Mouse (Mus musculus) intestine, embryonic 15.5 days (tissue): ENCODE data around the gene Eif3c. TPM values are rescaled to one million over a fixed set of nuclear protein-coding genes. Genes with fewer than 3 reads are reported as not detected.

Experiments
- ATAC-seq: fragments of 200-750 bp; cut with Nextera tagmentation; 2 replicates; pipeline ENCODE4 v1.8.0; 2017; ENCODE audit warnings: moderate TSS enrichment, moderate library complexity
- H3K27ac ChIP-seq: fragments of 300-500 bp; sonication (generic); 2 replicates; pipeline ENCODE4 v1.5.1; 2015; ENCODE audit warnings: mild to moderate bottlenecking, inconsistent platforms
- H3K27me3 ChIP-seq: fragments of 300-500 bp; sonication (generic); replicated peaks from 2 replicates; pipeline ENCODE4 v1.6.1; 2015; ENCODE audit warnings: inconsistent platforms
- H3K36me3 ChIP-seq: fragments of 300-500 bp; sonication (generic); 2 replicates; pipeline ENCODE4 v1.6.1; 2015; ENCODE audit warnings: inconsistent platforms
- H3K4me1 ChIP-seq: fragments of 300-500 bp; sonication (generic); replicated peaks from 2 replicates; pipeline ENCODE4 v1.6.1; 2015; ENCODE audit warnings: inconsistent platforms
- H3K4me2 ChIP-seq: fragments of 300-500 bp; sonication (generic); replicated peaks from 2 replicates; pipeline ENCODE4 v1.6.1; 2015; ENCODE audit warnings: mild to moderate bottlenecking, inconsistent platforms
- H3K4me3 ChIP-seq: fragments of 300-500 bp; sonication (generic); replicated peaks from 2 replicates; pipeline ENCODE4 v1.5.1; 2015; ENCODE audit warnings: inconsistent platforms
- H3K9ac ChIP-seq: fragments of 300-500 bp; sonication (generic); 2 replicates; pipeline ENCODE4 v1.6.1; 2015; ENCODE audit warnings: inconsistent platforms
- H3K9me3 ChIP-seq: fragments of 300-500 bp; sonication (generic); 2 replicates; pipeline ENCODE4 v1.6.1; 2016; ENCODE audit warnings: inconsistent platforms
- WGBS: fragments of 180-500 bp; shearing (Covaris S2); methylation state at CpG from one replicate; pipeline ENCODE4 v1.1.7; 2015; 5-methylcytosine and 5-hydroxymethylcytosine counted together
- polyA plus RNA-seq: library from polyadenylated mRNA; unstranded; fragments of >200 nt; fragmentation: Nextera tagmentation; extraction: Ambion mirVana; gene quantifications from 2 replicates; pipeline ENCODE4 v1.2.1, GENCODE M21; 2015

Gene Eif3c
- polyA plus RNA-seq, 1 experiment from 2014 or later: 217 TPM

GRCm38 (mm10) chr7:126586839-126587238 lies 20.6 kb upstream of the Eif3c start:
- Histone ChIP-seq H3K4me2 (no peak overlapping the region), H3K9me3 (no peaks in the 10 kb centered on the region), H3K9ac (no peak overlapping the region), H3K4me1 (peaks cover 4% of the 10 kb centered on the region; the same call in 1 of the 2 replicates), H3K4me3 (no peak overlapping the region), H3K36me3 (no peaks in the 10 kb centered on the region), H3K27me3 (0 out of 2 replicates have a peak, but pooled peaks cover 4% of the 10 kb centered on the region), H3K27ac (no peak overlapping the region)
- 41% methylated on average over 8 of the region's 8 CpGs for WGBS
- no peak for ATAC-seq

GRCm38 (mm10) chr7:126585717-126586116 lies 19.5 kb upstream of the Eif3c start, which contains the start of gene Cln3:
Cln3 (minus strand) TSS chr7:126585817.
- Histone ChIP-seq H3K4me3 (no peak within 1 kb of the TSS), H3K4me2 (no peak within 1 kb of the TSS), H3K36me3 (no peaks in the 10 kb centered on the region), H3K4me1 (peaks cover 4% of the 10 kb centered on the region; the same call in 1 of the 2 replicates), H3K9me3 (no peaks in the 10 kb centered on the region), H3K27me3 (0 out of 2 replicates have a peak, but pooled peaks cover 4% of the 10 kb centered on the region), H3K27ac (no peak within 1 kb of the TSS), H3K9ac (no peak within 1 kb of the TSS; the same call in 1 of the 2 replicates)
- ATAC-seq: no peak
- 70% methylated on average over 6 of the region's 6 CpGs for WGBS

- Histone ChIP-seq H3K9ac (no peak within 1 kb of the TSS; the same call in 1 of the 2 replicates), H3K27me3 (0 out of 2 replicates have a peak, but pooled peaks cover 4% of the 10 kb centered on the region), H3K4me2 (peak within 1 kb of the TSS; percentile 80), H3K9me3 (no peaks in the 10 kb centered on the region), H3K27ac (no peak within 1 kb of the TSS), H3K4me1 (peaks cover 4% of the 10 kb centered on the region; the same call in 1 of the 2 replicates), H3K36me3 (no peaks in the 10 kb centered on the region), H3K4me3 (no peak within 1 kb of the TSS; the same call in 1 of the 2 replicates)
- no peak for ATAC-seq
- 71% methylated on average over 8 of the region's 8 CpGs for WGBS
Measured at GRCm38 (mm10) chr7:126584506-126584977, 18.3 kb upstream of the Eif3c start, which contains the start of gene Apobr. Apobr (plus strand) TSS chr7:126584942.

GRCm38 (mm10) chr7:126583761-126584160 lies 17.6 kb upstream of the Eif3c start:
- no peak for ATAC-seq
- WGBS: 47% methylated on average over 6 of the region's 6 CpGs
- Histone ChIP-seq H3K4me2 (peak overlapping the region; percentile 80), H3K27ac (0 out of 2 replicates have a peak overlapping the region, but pooled peaks have one; percentile 74), H3K9me3 (no peaks in the 10 kb centered on the region), H3K27me3 (0 out of 2 replicates have a peak, but pooled peaks cover 4% of the 10 kb centered on the region), H3K4me1 (peaks cover 4% of the 10 kb centered on the region; the same call in 1 of the 2 replicates), H3K9ac (peak overlapping the region; percentile 43; the same call in 1 of the 2 replicates), H3K36me3 (no peaks in the 10 kb centered on the region), H3K4me3 (peak overlapping the region; percentile 53)

- under 1% methylated on average over 22 of the region's 22 CpGs for WGBS
Measured at GRCm38 (mm10) chr7:126583251-126583709, 17.1 kb upstream of the Eif3c start.

GRCm38 (mm10) chr7:126582759-126583158 lies 16.5 kb upstream of the Eif3c start:
- Histone ChIP-seq H3K27ac (peak overlapping the region; percentile 74; the same call in 1 of the 2 replicates), H3K9ac (peak overlapping the region; percentile 43), H3K4me1 (peaks cover 2% of the 10 kb centered on the region; the same call in 1 of the 2 replicates), H3K9me3 (no peaks in the 10 kb centered on the region), H3K4me3 (peak overlapping the region; percentile 53), H3K27me3 (0 out of 2 replicates have a peak, but pooled peaks cover under 1% of the 10 kb centered on the region), H3K36me3 (no peaks in the 10 kb centered on the region), H3K4me2 (peak overlapping the region; percentile 80)
- WGBS: 3% methylated on average over 20 of the region's 20 CpGs
- peak; percentile 62 for ATAC-seq

More at GRCm38 (mm10) chr7:126583251-126583709, 17.1 kb upstream of the Eif3c start:
- peak; percentile 90 for ATAC-seq
- Histone ChIP-seq H3K4me3 (peak overlapping the region; percentile 53), H3K27me3 (0 out of 2 replicates have a peak, but pooled peaks cover 4% of the 10 kb centered on the region), H3K9ac (peak overlapping the region; percentile 43), H3K4me1 (peaks cover 4% of the 10 kb centered on the region; the same call in 1 of the 2 replicates), H3K9me3 (no peaks in the 10 kb centered on the region), H3K4me2 (peak overlapping the region; percentile 80), H3K27ac (peak overlapping the region; percentile 74), H3K36me3 (no peaks in the 10 kb centered on the region)

- Histone ChIP-seq H3K4me1 (no peaks in the 10 kb centered on the region; the same call in 1 of the 2 replicates), H3K27ac (no peak overlapping the region), H3K4me2 (peak overlapping the region; percentile 80; the same call in 1 of the 2 replicates), H3K9me3 (no peaks in the 10 kb centered on the region), H3K36me3 (no peaks in the 10 kb centered on the region), H3K9ac (no peak overlapping the region), H3K4me3 (no peak overlapping the region), H3K27me3 (no peaks in the 10 kb centered on the region)
- 83% methylated on average over 6 of the region's 6 CpGs for WGBS
- ATAC-seq: no peak
Measured at GRCm38 (mm10) chr7:126581661-126582060, 15.4 kb upstream of the Eif3c start.

GRCm38 (mm10) chr7:126579172-126579571 lies 13.0 kb upstream of the Eif3c start:
- no peak for ATAC-seq
- no peaks in the 10 kb centered on the region for H3K36me3 ChIP-seq
- WGBS: 49% methylated on average over 8 of the region's 8 CpGs
- no peak overlapping the region for H3K4me2 ChIP-seq
- H3K27ac ChIP-seq: no peak overlapping the region
- H3K4me3 ChIP-seq: no peak overlapping the region
- H3K9me3 ChIP-seq: no peaks in the 10 kb centered on the region
- no peaks in the 10 kb centered on the region for H3K27me3 ChIP-seq
- no peaks in the 10 kb centered on the region; the same call in 1 of the 2 replicates for H3K4me1 ChIP-seq
- H3K9ac ChIP-seq: no peak overlapping the region

- Histone ChIP-seq H3K27me3 (no peaks in the 10 kb centered on the region), H3K9ac (no peak overlapping the region), H3K36me3 (no peaks in the 10 kb centered on the region), H3K4me1 (no peaks in the 10 kb centered on the region), H3K9me3 (no peaks in the 10 kb centered on the region), H3K4me2 (no peak overlapping the region), H3K27ac (no peak overlapping the region), H3K4me3 (no peak overlapping the region)
- 58% methylated on average over 8 of the region's 8 CpGs for WGBS
- ATAC-seq: no peak
Measured at GRCm38 (mm10) chr7:126576946-126577345, 10.7 kb upstream of the Eif3c start.

- peak; percentile 42 for ATAC-seq
- Histone ChIP-seq H3K4me2 (peak overlapping the region; percentile 59), H3K4me3 (peak overlapping the region; percentile 98), H3K27ac (peak overlapping the region; percentile 87), H3K9ac (peak overlapping the region; percentile 86), H3K9me3 (no peaks in the 10 kb centered on the region), H3K4me1 (peaks cover 4% of the 10 kb centered on the region; the same call in 1 of the 2 replicates), H3K36me3 (peaks cover 19% of the 10 kb centered on the region), H3K27me3 (no peaks in the 10 kb centered on the region)
- WGBS: under 1% methylated on average over 28 of the region's 28 CpGs
Measured at GRCm38 (mm10) chr7:126565693-126566092, 518 bp downstream of the Eif3c start.

- Histone ChIP-seq H3K4me2 (no peak overlapping the region), H3K9me3 (no peaks in the 10 kb centered on the region), H3K9ac (no peak overlapping the region), H3K27me3 (no peaks in the 10 kb centered on the region), H3K4me1 (no peaks in the 10 kb centered on the region), H3K36me3 (peaks cover 67% of the 10 kb centered on the region), H3K4me3 (no peak overlapping the region), H3K27ac (no peak overlapping the region)
- no peak for ATAC-seq
- 95% methylated on average over 5 of the region's 5 CpGs for WGBS
Measured at GRCm38 (mm10) chr7:126556635-126557034, 9.6 kb downstream of the Eif3c start.

GRCm38 (mm10) chr7:126554796-126555195 lies 11.4 kb downstream of the Eif3c start:
- Histone ChIP-seq H3K9ac (no peak overlapping the region), H3K36me3 (peaks cover 66% of the 10 kb centered on the region), H3K27ac (no peak overlapping the region), H3K4me2 (no peak overlapping the region), H3K4me3 (no peak overlapping the region), H3K27me3 (no peaks in the 10 kb centered on the region), H3K4me1 (no peaks in the 10 kb centered on the region), H3K9me3 (no peaks in the 10 kb centered on the region)
- WGBS: 94% methylated on average over 1 of the region's 1 CpGs
- no peak for ATAC-seq
